Mouse (Mus musculus) kidney, embryonic 16.5 days (tissue): ENCODE data around the gene Exoc3l. TPM values are rescaled to one million over a fixed set of nuclear protein-coding genes. Genes with fewer than 3 reads are reported as not detected.
A peak's percentile ranks its signal among the peaks of the same experiment; 100 is the strongest.

Experiments used
- ATAC-seq: fragments of 200-750 bp; cut with Nextera tagmentation; 2 replicates; pipeline ENCODE4 v1.8.0; 2017; ENCODE audit warnings: moderate TSS enrichment; ENCODE audit not compliant: low FRiP score, low TSS enrichment
- H3K27ac ChIP-seq: fragments of 300-500 bp; sonication (generic); 2 replicates; pipeline ENCODE4 v1.5.1; 2014; ENCODE audit warnings: low read length
- H3K27me3 ChIP-seq: fragments of 300-500 bp; sonication (generic); 2 replicates; pipeline ENCODE4 v1.6.1; 2014; ENCODE audit warnings: low read length, control low read depth, mixed read lengths; ENCODE audit not compliant: insufficient read depth
- H3K36me3 ChIP-seq: fragments of 300-500 bp; sonication (generic); 2 replicates; pipeline ENCODE4 v1.6.1; 2014; ENCODE audit warnings: low read length, control low read depth, mixed read lengths; ENCODE audit not compliant: insufficient read depth
- H3K4me1 ChIP-seq: fragments of 300-500 bp; sonication (generic); 2 replicates; pipeline ENCODE4 v1.6.1; 2014; ENCODE audit warnings: low read length, control low read depth, mixed read lengths; ENCODE audit not compliant: insufficient read depth
- H3K4me2 ChIP-seq: fragments of 300-500 bp; sonication (generic); replicated peaks from 2 replicates; pipeline ENCODE4 v1.6.1; 2014; ENCODE audit warnings: low read depth, low read length
- H3K4me3 ChIP-seq: fragments of 300-500 bp; sonication (generic); 2 replicates; pipeline ENCODE4 v1.5.1; 2014; ENCODE audit warnings: mild to moderate bottlenecking, low read length
- H3K9ac ChIP-seq: fragments of 300-500 bp; sonication (generic); replicated peaks from 2 replicates; pipeline ENCODE4 v1.6.1; 2014; ENCODE audit warnings: low read length
- H3K9me3 ChIP-seq: fragments of 300-500 bp; sonication (generic); 2 replicates; pipeline ENCODE4 v1.6.1; 2016; ENCODE audit warnings: low read length, control low read depth
- WGBS: fragments of 180-500 bp; shearing (Covaris S2); extraction: QIAGEN DNeasy Blood & Tissue Kit; methylation state at CpG from one replicate; pipeline ENCODE4 v1.1.7; 2014; 5-methylcytosine and 5-hydroxymethylcytosine counted together
- polyA plus RNA-seq: library from polyadenylated mRNA; unstranded; fragments of >200 nt; fragmentation: Nextera tagmentation; extraction: Ambion mirVana; gene quantifications from 2 replicates; pipeline ENCODE4 v1.2.1, GENCODE M21; 2015

Exoc3l gene
- polyA plus RNA-seq, 1 experiment from 2014 or later = 32.1 TPM

- no peaks in the 10 kb centered on the region for H3K9me3 ChIP-seq
- peaks cover 11% of the 10 kb centered on the region for H3K27me3 ChIP-seq
- 86% methylated on average over 4 of the region's 4 CpGs for WGBS
- H3K27ac ChIP-seq = no peak overlapping the region
- ATAC-seq = no peak
- H3K4me3 ChIP-seq = no peak overlapping the region
- no peak overlapping the region for H3K9ac ChIP-seq
- peaks cover 3% of the 10 kb centered on the region for H3K36me3 ChIP-seq
- H3K4me2 ChIP-seq = no peak overlapping the region
- peaks cover 20% of the 10 kb centered on the region for H3K4me1 ChIP-seq
Measured at GRCm38 (mm10) chr8:105286907-105287306, 9.0 kb downstream of the Exoc3l start.

- H3K27me3 ChIP-seq = peaks cover 8% of the 10 kb centered on the region
- H3K4me2 ChIP-seq = no peak overlapping the region
- 54% methylated on average over 12 of the region's 12 CpGs for WGBS
- ATAC-seq = no peak
- no peak overlapping the region for H3K9ac ChIP-seq
- H3K4me3 ChIP-seq = no peak overlapping the region
- peaks cover 8% of the 10 kb centered on the region for H3K36me3 ChIP-seq
- H3K4me1 ChIP-seq = peaks cover 17% of the 10 kb centered on the region
- no peak overlapping the region for H3K27ac ChIP-seq
- no peaks in the 10 kb centered on the region for H3K9me3 ChIP-seq
Measured at GRCm38 (mm10) chr8:105285514-105285913, 10.4 kb downstream of the Exoc3l start.

- H3K4me2 ChIP-seq = no peak overlapping the region
- peaks cover 21% of the 10 kb centered on the region for H3K27me3 ChIP-seq
- H3K4me1 ChIP-seq = peaks cover 5% of the 10 kb centered on the region; the same call in 1 of the 2 replicates
- H3K9ac ChIP-seq = no peak overlapping the region
- 0 out of 2 replicates have a peak, but pooled peaks have one; percentile 32 for ATAC-seq
- H3K36me3 ChIP-seq = peaks cover 8% of the 10 kb centered on the region
- no peak overlapping the region for H3K4me3 ChIP-seq
- WGBS = 31% methylated on average over 23 of the region's 23 CpGs
- no peak overlapping the region for H3K27ac ChIP-seq
- H3K9me3 ChIP-seq = no peaks in the 10 kb centered on the region
Measured at GRCm38 (mm10) chr8:105283074-105283473, 12.8 kb downstream of the Exoc3l start.

GRCm38 (mm10) chr8:105282239-105282638, 13.7 kb downstream of the Exoc3l start:
- WGBS = 93% methylated on average over 4 of the region's 4 CpGs
- Histone ChIP-seq H3K4me3 (no peak overlapping the region), H3K27ac (no peak overlapping the region), H3K9ac (no peak overlapping the region), H3K4me1 (peaks cover 5% of the 10 kb centered on the region; the same call in 1 of the 2 replicates), H3K36me3 (peaks cover 8% of the 10 kb centered on the region), H3K27me3 (peaks cover 29% of the 10 kb centered on the region), H3K9me3 (no peaks in the 10 kb centered on the region), H3K4me2 (no peak overlapping the region)
- ATAC-seq = no peak

- peaks cover 8% of the 10 kb centered on the region for H3K36me3 ChIP-seq
- H3K4me1 ChIP-seq = peaks cover 5% of the 10 kb centered on the region; the same call in 1 of the 2 replicates
- peaks cover 34% of the 10 kb centered on the region for H3K27me3 ChIP-seq
- no peak overlapping the region for H3K4me2 ChIP-seq
- no peak overlapping the region for H3K27ac ChIP-seq
- no peak for ATAC-seq
- no peaks in the 10 kb centered on the region for H3K9me3 ChIP-seq
- H3K9ac ChIP-seq = no peak overlapping the region
- H3K4me3 ChIP-seq = no peak overlapping the region
- 87% methylated on average over 12 of the region's 12 CpGs for WGBS
Measured at GRCm38 (mm10) chr8:105281821-105282220, 14.1 kb downstream of the Exoc3l start.

- Histone ChIP-seq H3K9me3 (no peaks in the 10 kb centered on the region), H3K27me3 (peaks cover 46% of the 10 kb centered on the region), H3K4me2 (no peak overlapping the region), H3K9ac (no peak overlapping the region), H3K4me1 (peaks cover 15% of the 10 kb centered on the region), H3K4me3 (no peak overlapping the region), H3K36me3 (peaks cover 8% of the 10 kb centered on the region), H3K27ac (no peak overlapping the region)
- 81% methylated on average over 3 of the region's 3 CpGs for WGBS
- ATAC-seq = no peak
Measured at GRCm38 (mm10) chr8:105280567-105280966, 15.3 kb downstream of the Exoc3l start.

- Histone ChIP-seq H3K4me3 (peak overlapping the region; percentile 31), H3K9me3 (no peaks in the 10 kb centered on the region), H3K9ac (no peak overlapping the region), H3K36me3 (peaks cover 8% of the 10 kb centered on the region; the same call in 1 of the 2 replicates), H3K27ac (no peak overlapping the region), H3K4me2 (peak overlapping the region; percentile 44), H3K4me1 (peaks cover 16% of the 10 kb centered on the region), H3K27me3 (peaks cover 63% of the 10 kb centered on the region)
- ATAC-seq = peak; percentile 55; the same call in 1 of the 2 replicates
- WGBS = 3% methylated on average over 28 of the region's 28 CpGs
Measured at GRCm38 (mm10) chr8:105278911-105279334, 17.0 kb downstream of the Exoc3l start.

- Histone ChIP-seq H3K9me3 (no peaks in the 10 kb centered on the region), H3K4me2 (peak overlapping the region; percentile 67), H3K9ac (peak overlapping the region; percentile 62), H3K36me3 (peaks cover 1% of the 10 kb centered on the region; the same call in 1 of the 2 replicates), H3K27ac (no peak overlapping the region), H3K4me1 (peaks cover 16% of the 10 kb centered on the region), H3K27me3 (peaks cover 86% of the 10 kb centered on the region), H3K4me3 (peak overlapping the region; percentile 42)
- 2% methylated on average over 30 of the region's 30 CpGs for WGBS
- peak; percentile 47; the same call in 1 of the 2 replicates for ATAC-seq
Measured at GRCm38 (mm10) chr8:105276292-105277120, 19.4 kb downstream of the Exoc3l start.

DNA sequence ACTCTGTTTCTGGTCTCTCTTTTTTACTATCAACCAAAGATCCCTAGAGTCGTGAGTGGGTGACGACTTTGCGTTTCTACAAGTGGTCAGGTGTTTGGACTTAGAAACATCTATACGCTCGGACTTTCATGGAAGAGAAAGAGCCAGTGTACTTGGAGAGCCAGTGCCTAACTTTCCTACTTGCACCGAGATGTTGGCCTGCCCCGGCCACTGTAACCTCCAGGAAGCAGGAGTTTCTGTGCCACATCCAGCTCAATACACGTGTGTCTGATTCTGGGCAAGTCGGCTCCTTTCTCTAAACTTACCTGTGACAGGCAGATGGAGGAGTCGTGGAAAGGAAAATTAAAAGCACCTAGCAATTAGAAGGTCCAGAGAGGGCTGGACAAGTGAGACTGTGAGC, 20.1 kb downstream of the Exoc3l start, which contains the start of gene Nol3:
Nol3 (plus strand) TSS at position 301 of the 400 bp plus-strand sequence.
- Histone ChIP-seq H3K27ac (no peak within 1 kb of the TSS), H3K9me3 (no peaks in the 10 kb centered on the region), H3K4me3 (peak within 1 kb of the TSS; percentile 42), H3K9ac (peak within 1 kb of the TSS; percentile 62), H3K36me3 (no peaks in the 10 kb centered on the region), H3K4me2 (peak within 1 kb of the TSS; percentile 67), H3K27me3 (peaks cover 93% of the 10 kb centered on the region), H3K4me1 (peaks cover 18% of the 10 kb centered on the region)
- ATAC-seq = no peak
- WGBS = 2% methylated on average over 10 of the region's 10 CpGs

DNA sequence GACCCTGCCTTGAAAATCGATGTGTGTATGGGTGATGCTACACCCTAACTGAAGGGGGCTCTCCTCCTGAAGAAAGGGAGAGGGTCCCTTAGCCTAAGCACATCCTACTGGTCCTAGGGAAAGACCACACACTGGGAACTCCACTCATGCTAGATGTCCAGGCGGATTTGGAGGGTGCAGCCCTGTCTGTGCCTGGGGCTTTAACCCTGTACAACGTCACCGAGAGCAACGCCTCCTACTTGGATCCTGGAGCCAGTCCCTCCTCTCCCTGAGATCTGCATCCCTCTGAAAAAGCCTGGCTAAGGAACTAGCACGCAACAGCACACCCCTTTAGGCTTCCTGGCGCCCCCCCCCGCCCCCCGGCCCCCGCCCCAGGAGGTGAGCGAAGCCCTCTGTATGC, 20.5 kb downstream of the Exoc3l start:
- Histone ChIP-seq H3K36me3 (no peaks in the 10 kb centered on the region), H3K9me3 (no peaks in the 10 kb centered on the region), H3K27me3 (peaks cover 97% of the 10 kb centered on the region), H3K4me1 (peaks cover 22% of the 10 kb centered on the region), H3K9ac (no peak overlapping the region), H3K4me3 (no peak overlapping the region), H3K27ac (no peak overlapping the region), H3K4me2 (peak overlapping the region; percentile 67; the same call in 1 of the 2 replicates)
- WGBS = 3% methylated on average over 9 of the region's 11 CpGs
- no peak for ATAC-seq
